Mouse (Mus musculus): ENCODE results near the gene Epha1.

DNA sequence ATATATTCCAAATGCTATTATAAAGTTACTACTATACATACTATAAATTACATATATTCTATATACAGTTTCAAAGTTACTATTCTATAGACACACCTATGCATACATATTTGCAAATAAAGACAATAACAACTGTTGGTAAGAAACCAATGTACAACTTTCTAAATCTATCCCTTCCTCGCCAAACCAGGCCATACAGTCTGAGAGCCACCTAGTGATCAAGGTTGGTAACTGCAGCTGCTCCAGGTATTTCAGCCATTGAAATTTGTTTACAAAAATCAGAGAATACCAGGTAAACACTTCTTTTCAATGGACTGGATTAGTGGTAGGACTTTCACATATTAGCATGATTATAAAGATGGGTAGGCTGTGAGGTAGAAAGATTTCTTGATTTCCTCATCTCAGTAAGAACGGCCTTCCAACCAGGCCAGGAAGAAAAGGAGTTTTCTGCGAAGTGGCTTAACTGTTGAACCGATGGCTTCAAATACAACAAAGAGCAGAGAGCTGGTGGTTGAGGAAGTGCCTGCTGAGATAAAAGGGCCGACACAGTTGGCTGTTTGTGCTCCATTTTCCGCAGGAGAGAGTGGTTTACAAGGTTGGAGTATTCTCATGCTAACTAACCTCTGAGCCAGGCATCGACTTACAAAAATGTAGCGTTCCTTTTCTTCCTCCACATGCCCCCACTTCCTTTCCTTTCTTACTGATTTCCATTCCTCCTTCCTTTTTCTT, 7.5 kb upstream of the Epha1 start:
- TF ChIP-seq CTCF (IDR thresholded peaks at IDR 0.05; ENCODE audit: low read depth) (peak; percentile 88), EP300 (optimal IDR thresholded peaks at IDR 0.05) (no peak)

Data from stomach, postnatal 0 days (tissue).